Mouse (Mus musculus): ENCODE results near the gene Npdc1. TPM values are rescaled to one million over a fixed set of nuclear protein-coding genes. Genes with fewer than 3 reads are reported as not detected.

The Npdc1 gene
- polyA plus RNA-seq (2017; shearing (Covaris generic)) = 3.4 TPM

GRCm38 (mm10) chr2:25399051-25399450 lies at the start of gene Npdc1:
Gene Npdc1 (plus strand): TSS chr2:25399351.

DNA sequence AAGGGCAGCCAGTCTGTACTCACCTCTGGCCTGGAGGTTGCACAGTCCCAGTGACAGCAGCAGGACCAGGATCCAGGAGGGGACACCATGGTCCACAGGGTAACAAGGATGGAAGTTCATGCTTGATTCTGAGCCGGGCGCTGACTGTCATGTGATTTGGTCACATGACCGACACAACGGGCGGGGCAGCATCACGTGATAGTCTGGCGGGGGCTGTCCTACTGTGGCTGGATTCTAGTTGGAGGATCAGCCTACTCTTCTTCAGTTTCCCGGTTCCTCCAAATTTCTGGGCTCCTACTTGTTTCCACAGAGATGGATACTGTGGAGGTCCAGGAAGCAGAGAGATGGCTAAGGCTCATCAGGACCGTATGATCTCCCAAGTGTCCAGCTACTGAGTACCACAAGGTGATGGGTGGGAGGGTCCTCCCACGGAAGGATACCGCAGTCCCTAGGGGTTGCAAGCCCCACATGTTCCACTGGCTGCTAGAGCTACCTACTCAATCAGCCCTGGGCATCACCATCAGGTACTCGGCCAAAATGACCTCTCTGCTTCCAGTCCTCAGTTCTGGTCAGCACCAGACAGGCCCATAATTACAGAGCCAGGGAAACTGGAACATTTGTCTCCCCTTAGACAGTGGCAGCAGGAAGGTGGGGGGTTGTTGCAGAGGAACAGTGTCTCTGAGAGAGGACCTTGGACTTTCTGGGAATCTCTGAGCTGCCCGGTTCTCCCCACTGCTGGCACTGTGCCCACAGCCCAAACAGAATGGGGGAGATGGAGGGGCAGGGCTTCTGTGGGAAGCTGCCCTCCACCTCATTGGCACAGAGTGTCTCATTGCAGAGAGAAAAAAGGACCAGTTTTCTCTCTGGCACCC lies 42.7 kb upstream of the Npdc1 start, which contains the start of gene Dpp7:
Dpp7 (minus strand) TSS at position 152 of the 872 bp plus-strand sequence.

DNA sequence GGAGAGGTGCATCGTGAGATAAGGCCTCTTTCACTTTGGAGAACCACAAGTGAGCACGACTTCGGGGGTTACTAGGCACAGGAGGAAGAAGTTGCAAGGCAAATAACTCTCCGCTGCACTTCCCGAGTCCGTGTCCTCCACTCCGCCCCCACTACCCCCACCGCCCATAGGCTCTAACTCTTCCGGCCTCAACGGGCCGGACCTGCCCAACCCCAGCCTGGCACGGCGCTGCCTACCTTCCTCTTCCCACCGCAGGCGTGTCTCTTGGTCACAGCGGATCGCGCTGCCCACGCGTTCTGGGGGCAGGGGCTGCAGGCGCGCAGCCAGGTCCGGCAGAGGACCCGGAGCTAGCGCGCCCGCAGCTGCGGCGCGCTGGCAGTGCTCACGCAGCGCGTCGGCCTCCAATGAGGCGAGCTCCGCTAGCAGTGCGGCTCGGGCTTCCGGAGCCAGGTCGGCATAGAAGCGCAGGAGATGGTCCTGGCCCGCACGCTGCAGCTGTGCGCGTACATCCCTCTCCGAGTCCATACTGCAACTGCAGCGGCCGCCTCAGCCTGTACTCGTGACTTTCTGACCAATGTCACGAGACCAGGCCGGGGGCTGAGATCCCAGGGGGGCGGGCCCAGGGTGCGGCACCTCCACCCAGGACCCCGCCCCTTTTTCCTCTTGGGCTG lies 33.9 kb upstream of the Npdc1 start, which contains the start of gene Uap1l1:
Uap1l1 (minus strand) TSS at position 592 of the 671 bp plus-strand sequence.

GRCm38 (mm10) chr2:25371764-25372643 lies 27.1 kb upstream of the Npdc1 start, which contains the start of gene Sapcd2:
Gene Sapcd2 (plus strand): TSS chr2:25372321.

GRCm38 (mm10) chr2:25395721-25396596 lies 3.2 kb upstream of the Npdc1 start, which contains the start of gene Entpd2:
Gene Entpd2 (plus strand): TSS chr2:25395874.

GRCm38 (mm10) chr2:25422587-25423410 lies 23.6 kb downstream of the Npdc1 start, which contains the start of gene Fut7:
Gene Fut7 (plus strand): TSS chr2:25423267.

DNA sequence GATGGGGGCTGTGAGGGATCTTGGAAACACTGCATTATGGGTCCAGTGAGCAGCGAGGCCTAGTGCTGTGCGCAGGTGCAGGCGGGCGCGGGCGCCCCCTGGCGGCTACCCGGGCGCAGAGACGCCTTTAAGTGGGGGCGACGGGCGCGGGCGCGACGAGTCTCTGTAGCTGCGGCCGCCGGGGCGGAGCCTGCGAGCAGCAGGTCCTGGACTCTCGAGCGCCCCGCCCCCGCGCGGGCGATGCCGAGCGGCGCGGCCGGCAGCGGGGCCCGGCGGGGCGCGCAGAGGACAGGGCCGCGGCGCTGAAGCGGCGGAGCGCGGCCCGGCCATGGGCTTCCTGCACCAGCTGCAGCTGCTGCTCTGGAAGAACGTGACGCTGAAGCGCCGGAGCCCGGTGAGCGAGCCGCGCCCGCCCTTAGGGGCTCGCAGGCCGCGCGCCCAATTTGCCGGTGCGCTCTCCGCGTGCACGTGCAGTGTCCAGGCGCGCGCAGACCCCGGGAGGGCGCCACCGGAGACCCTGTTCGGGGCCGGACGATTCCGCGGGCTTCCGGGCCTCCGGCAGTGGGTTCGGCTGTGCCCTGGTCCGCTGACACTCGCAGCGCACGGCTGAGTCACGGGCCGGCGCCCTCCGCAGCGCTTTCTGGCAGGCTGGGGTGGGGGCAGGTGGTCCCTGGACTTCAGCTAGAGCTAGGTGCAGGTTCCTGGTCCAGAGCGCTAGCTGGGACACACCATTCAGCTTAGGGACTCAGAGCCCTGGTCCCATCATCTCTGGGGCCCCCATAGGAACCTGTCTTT lies 29.5 kb downstream of the Npdc1 start, which contains the start of gene Abca2:
Abca2 (plus strand) TSS at position 262 of the 795 bp plus-strand sequence.

GRCm38 (mm10) chr2:25456205-25456953 lies 57.2 kb downstream of the Npdc1 start, which contains the start of gene Clic3:
Gene Clic3 (plus strand): TSS chr2:25456838.

Other genes starting within 250 kb of the Npdc1 start
- not detected for gene Nrarp, start 218.6 kb upstream of the Npdc1 start, polyA plus RNA-seq (2017; shearing (Covaris generic))
- gene Tor4a, start 202.5 kb upstream of the Npdc1 start, polyA plus RNA-seq (2017; shearing (Covaris generic)) = 153 TPM
- 167 TPM for gene Nelfb, start 187.9 kb upstream of the Npdc1 start, polyA plus RNA-seq (2017; shearing (Covaris generic))
- not detected for gene Stpg3, start 184.7 kb upstream of the Npdc1 start, polyA plus RNA-seq (2017; shearing (Covaris generic))
- gene Fam166a, start 180.6 kb upstream of the Npdc1 start, polyA plus RNA-seq (2017; shearing (Covaris generic)) = not detected
- 235 TPM for gene Tubb4b, start 174.6 kb upstream of the Npdc1 start, polyA plus RNA-seq (2017; shearing (Covaris generic))
- not detected for gene Slc34a3, start 165.0 kb upstream of the Npdc1 start, polyA plus RNA-seq (2017; shearing (Covaris generic))
- not detected for gene Rnf224, start 162.6 kb upstream of the Npdc1 start, polyA plus RNA-seq (2017; shearing (Covaris generic))
- gene Rnf208, start 157.1 kb upstream of the Npdc1 start, polyA plus RNA-seq (2017; shearing (Covaris generic)) = not detected
- not detected for gene Cysrt1, start 156.9 kb upstream of the Npdc1 start, polyA plus RNA-seq (2017; shearing (Covaris generic))
- 10.4 TPM for gene AL732309.1, start 152.5 kb upstream of the Npdc1 start, polyA plus RNA-seq (2017; shearing (Covaris generic))
- 16.9 TPM for gene Tmem203, start 143.9 kb upstream of the Npdc1 start, polyA plus RNA-seq (2017; shearing (Covaris generic))
- 3.8 TPM for gene Tprn, start 136.7 kb upstream of the Npdc1 start, polyA plus RNA-seq (2017; shearing (Covaris generic))
- gene Ssna1, start 126.9 kb upstream of the Npdc1 start, polyA plus RNA-seq (2017; shearing (Covaris generic)) = 144 TPM
- gene Anapc2, start 126.9 kb upstream of the Npdc1 start, polyA plus RNA-seq (2017; shearing (Covaris generic)) = 106 TPM
- not detected for gene Tmem210, start 111.2 kb upstream of the Npdc1 start, polyA plus RNA-seq (2017; shearing (Covaris generic))
- gene Lrrc26, start 109.4 kb upstream of the Npdc1 start, polyA plus RNA-seq (2017; shearing (Covaris generic)) = not detected
- 0.11 TPM for gene Grin1, start 80.2 kb upstream of the Npdc1 start, polyA plus RNA-seq (2017; shearing (Covaris generic))
- 24.2 TPM for gene Man1b1, start 67.0 kb upstream of the Npdc1 start, polyA plus RNA-seq (2017; shearing (Covaris generic))
- 25.1 TPM for gene Dpp7, start 43.0 kb upstream of the Npdc1 start, polyA plus RNA-seq (2017; shearing (Covaris generic))
- gene Uap1l1, start 33.7 kb upstream of the Npdc1 start, polyA plus RNA-seq (2017; shearing (Covaris generic)) = 19.7 TPM
- gene Sapcd2, start 27.0 kb upstream of the Npdc1 start, polyA plus RNA-seq (2017; shearing (Covaris generic)) = 0.39 TPM
- 0.56 TPM for gene Entpd2, start 3.5 kb upstream of the Npdc1 start, polyA plus RNA-seq (2017; shearing (Covaris generic))
- 11.3 TPM for gene Fut7, start 23.9 kb downstream of the Npdc1 start, polyA plus RNA-seq (2017; shearing (Covaris generic))
- gene Abca2, start 29.4 kb downstream of the Npdc1 start, polyA plus RNA-seq (2017; shearing (Covaris generic)) = 24.7 TPM
- 4.6 TPM for gene Clic3, start 57.5 kb downstream of the Npdc1 start, polyA plus RNA-seq (2017; shearing (Covaris generic))
- 96.1 TPM for gene Paxx, start 61.7 kb downstream of the Npdc1 start, polyA plus RNA-seq (2017; shearing (Covaris generic))
- not detected for gene Ptgds, start 70.7 kb downstream of the Npdc1 start, polyA plus RNA-seq (2017; shearing (Covaris generic))
- not detected for gene Lcn12, start 94.6 kb downstream of the Npdc1 start, polyA plus RNA-seq (2017; shearing (Covaris generic))
- gene Fbxw5, start 101.4 kb downstream of the Npdc1 start, polyA plus RNA-seq (2017; shearing (Covaris generic)) = 115 TPM
- gene C8g, start 102.4 kb downstream of the Npdc1 start, polyA plus RNA-seq (2017; shearing (Covaris generic)) = 10.0 TPM
- gene Traf2, start 147.6 kb downstream of the Npdc1 start, polyA plus RNA-seq (2017; shearing (Covaris generic)) = 107 TPM
- 388 TPM for gene Edf1, start 158.5 kb downstream of the Npdc1 start, polyA plus RNA-seq (2017; shearing (Covaris generic))
- 1.6 TPM for gene Mamdc4, start 175.5 kb downstream of the Npdc1 start, polyA plus RNA-seq (2017; shearing (Covaris generic))
- 62.9 TPM for gene Phpt1, start 175.9 kb downstream of the Npdc1 start, polyA plus RNA-seq (2017; shearing (Covaris generic))
- 0.42 TPM for gene Ajm1, start 182.4 kb downstream of the Npdc1 start, polyA plus RNA-seq (2017; shearing (Covaris generic))
- 7.5 TPM for gene Rabl6, start 209.2 kb downstream of the Npdc1 start, polyA plus RNA-seq (2017; shearing (Covaris generic))
- gene Ccdc183, start 218.3 kb downstream of the Npdc1 start, polyA plus RNA-seq (2017; shearing (Covaris generic)) = not detected
- gene Tmem141, start 222.7 kb downstream of the Npdc1 start, polyA plus RNA-seq (2017; shearing (Covaris generic)) = 1.5 TPM
- gene Fcna, start 228.7 kb downstream of the Npdc1 start, polyA plus RNA-seq (2017; shearing (Covaris generic)) = 6.2 TPM